Comparison of ENCODE assay signal across 23 mouse cellular contexts in the genomic region with DNA sequence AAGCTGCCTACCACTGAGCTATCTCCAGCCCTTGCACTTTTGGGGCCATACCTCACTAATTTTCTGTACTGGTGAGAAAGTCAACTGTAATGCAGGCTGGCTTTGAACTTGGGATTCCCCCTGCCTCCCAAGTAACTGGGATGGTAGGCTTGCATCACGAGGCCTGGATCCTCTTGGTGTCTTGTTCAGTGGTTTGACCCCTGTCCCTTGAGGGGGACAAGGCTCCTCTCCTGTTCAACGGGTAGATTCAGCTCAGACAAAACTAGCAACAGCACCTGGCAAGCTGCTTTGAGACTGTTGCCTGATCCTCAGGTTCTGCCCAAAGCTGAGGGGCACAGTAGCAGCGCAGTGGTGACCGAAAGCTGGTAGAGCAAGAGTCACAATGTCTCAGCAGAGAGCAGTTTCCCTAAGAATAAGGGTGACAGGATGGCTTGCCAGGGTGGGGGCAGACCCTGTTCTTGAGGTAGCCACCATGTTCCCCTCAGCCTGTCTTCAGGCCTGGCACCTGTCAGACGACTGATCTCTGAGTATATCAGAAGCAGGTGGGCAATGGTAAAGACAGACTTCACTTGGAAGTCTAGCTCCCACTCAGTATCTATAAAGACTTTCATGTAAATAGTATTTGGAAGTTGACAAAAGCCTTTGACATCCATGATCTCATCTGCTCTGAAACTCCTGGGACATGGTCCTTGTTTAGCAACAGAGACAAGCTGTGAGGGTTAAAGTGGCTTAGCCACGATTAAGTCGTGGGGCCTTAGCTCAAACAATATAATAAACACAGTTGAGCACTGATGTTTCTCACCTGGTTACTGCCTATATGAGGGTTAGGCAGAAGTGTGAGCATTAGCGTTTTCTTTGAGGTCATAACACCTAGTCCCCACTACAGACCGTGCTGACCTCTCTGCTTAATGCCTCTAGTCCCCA. TPM values are rescaled to one million over a fixed set of nuclear protein-coding genes. Genes with fewer than 3 reads are reported as not detected.
A peak's percentile ranks its signal among the peaks of the same experiment; 100 is the strongest.
DNase-seq lines count a peak whose midpoint lies in the region; ATAC-seq and TF ChIP-seq lines count a peak whose summit lies in the region.
"Had no signal": no experiment of that assay in that cellular context is flagged by ENCODE, and none has a peak within 500 bp of the region (broad histone marks: within the 10 kb centered on the region; RNA-seq: fewer than 3 reads in every experiment).

No protein-coding gene starts in this region.

- H3K27me3 ChIP-seq in heart, embryonic 16.5 days (ENCODE audit: control insufficient read depth, insufficient read depth, low read length) = no peaks in the 10 kb centered on the region
- no peaks in the 10 kb centered on the region for H3K27me3 ChIP-seq in small intestine, adult 2 months (ENCODE audit: control insufficient read depth, insufficient read depth, low read length)
- H3K27me3 ChIP-seq: midbrain, embryonic 12.5 days; neural tube, embryonic 15.5 days had no signal

- intact Hi-C loops in heart, postnatal 25 days (cut with DNase I) = no loop called here

- peaks cover 7% of the 10 kb centered on the region for H3K36me3 ChIP-seq in heart, embryonic 16.5 days (ENCODE audit: control insufficient read depth, insufficient read depth)
- peaks cover 13% of the 10 kb centered on the region for H3K36me3 ChIP-seq in small intestine, adult 2 months (ENCODE audit: control insufficient read depth, insufficient read depth, low read length)

- H3K4me1 ChIP-seq in heart, embryonic 16.5 days (ENCODE audit: control insufficient read depth, insufficient read depth, low read length) = no peaks in the 10 kb centered on the region
- H3K4me1 ChIP-seq in small intestine, adult 2 months (ENCODE audit: control insufficient read depth, insufficient read depth, insufficient read length, low read length) = peaks cover 2% of the 10 kb centered on the region; the same call in 1 of the 2 replicates
- H3K4me1 ChIP-seq: forebrain, embryonic 13.5 days; midbrain, embryonic 12.5 days; neural tube, embryonic 15.5 days had no signal

- no peak overlapping the region for H3K4me2 ChIP-seq in heart, embryonic 16.5 days (ENCODE audit: low read depth, low read length)
- H3K4me2 ChIP-seq: forebrain, embryonic 13.5 days; limb, embryonic 15.5 days; midbrain, embryonic 12.5 days; neural tube, embryonic 15.5 days had no signal

- H3K9ac ChIP-seq in heart, embryonic 16.5 days (ENCODE audit: low read length) = no peak overlapping the region
- H3K9ac ChIP-seq: forebrain, embryonic 13.5 days; limb, embryonic 15.5 days; midbrain, embryonic 12.5 days; neural tube, embryonic 15.5 days had no signal

- H3K27ac ChIP-seq in heart, embryonic 16.5 days (ENCODE audit: low read length) = peak overlapping the region; percentile 33
- H3K27ac ChIP-seq in small intestine, adult 2 months (ENCODE audit: insufficient read depth, low read depth, low read length) = peak overlapping the region; percentile 88
- H3K27ac ChIP-seq: embryonic facial prominence, embryonic 10.5 days; forebrain, embryonic 13.5 days; hindbrain, postnatal 0 days; limb, embryonic 15.5 days; midbrain, embryonic 12.5 days; neural tube, embryonic 15.5 days; stomach, postnatal 0 days had no signal

- no peak overlapping the region for H3K4me3 ChIP-seq in heart, embryonic 16.5 days (ENCODE audit: low read length)
- H3K4me3 ChIP-seq in small intestine, adult 2 months (ENCODE audit: low read depth, low read length) = no peak overlapping the region
- H3K4me3 ChIP-seq: embryonic facial prominence, embryonic 10.5 days; forebrain, embryonic 13.5 days; limb, embryonic 15.5 days; midbrain, embryonic 12.5 days; neural tube, embryonic 15.5 days had no signal

- no peak for ATAC-seq in heart, embryonic 16.5 days (replicated peaks; ENCODE audit: extremely low read depth, insufficient read depth, low FRiP score)
- ATAC-seq: forebrain, embryonic 13.5 days; hindbrain, postnatal 0 days had no signal

- no peak for DNase-seq in heart, postnatal 25 days (ENCODE audit: low spot score)
- peak; percentile 68 for DNase-seq in A20 (ENCODE audit: low read depth, low spot score)
- peak; percentile 46 for DNase-seq in induced T-regulatory cell, adult 2 months (ENCODE audit: low read depth)
- DNase-seq in T-cell, adult 2 months (ENCODE audit: low spot score) = no peak
- DNase-seq in retina, embryonic 14.5 days (ENCODE audit: low spot score) = no peak
- no peak for DNase-seq in right cerebral cortex, postnatal 36 days (ENCODE audit: low spot score in 2 of 2)
- DNase-seq: adrenal gland, adult 2 months; cerebellum, postnatal 36 days; gastrocnemius, postnatal 14 days; kidney, adult 9 months; kidney, postnatal 4 days; retina, postnatal 1 day had no signal

- 72% methylated on average over 9 of the region's 9 CpGs for WGBS in heart, embryonic 16.5 days
- 65% methylated on average over 9 of the region's 9 CpGs for WGBS in small intestine, adult 2 months

- TF ChIP-seq POLR2A in small intestine, adult 2 months (IDR thresholded peaks at IDR 0.05; ENCODE audit: low read depth, low read length) = no peak

- no peaks in the 10 kb centered on the region for H3K9me3 ChIP-seq in heart, embryonic 16.5 days (replicated peaks; ENCODE audit: control insufficient read depth, low read length)
- H3K9me3 ChIP-seq: embryonic facial prominence, embryonic 10.5 days; forebrain, embryonic 13.5 days; limb, embryonic 15.5 days; midbrain, embryonic 12.5 days; neural tube, embryonic 15.5 days had no signal

- no peak for TF ChIP-seq CTCF in small intestine, adult 2 months (IDR thresholded peaks at IDR 0.05; ENCODE audit: extremely low read depth, insufficient read length, insufficient replicate concordance, low read depth, low read length)

RNA-seq across cellular contexts. Expression of gene Supt4a, which starts 8.5 kb away (rescaled TPM):
- polyA plus RNA-seq in heart, embryonic 16.5 days (2015; fragmentation: Nextera tagmentation; extraction: Ambion mirVana) = 100 and 111 TPM in 2 replicates
- 10 to 100 TPM; 42.9 to 46.7 TPM for total RNA-seq in heart, postnatal 25 days (2021)
- 21.5 and 43.3 TPM in 2 replicates for polyA plus RNA-seq in small intestine, adult 2 months (2012; rRNA removed)

RNA-seq across cellular contexts. Expression of gene Tspoap1, which starts 14.4 kb away (rescaled TPM):
- polyA plus RNA-seq in heart, embryonic 16.5 days (2015; fragmentation: Nextera tagmentation; extraction: Ambion mirVana) = 1.1 and 1.2 TPM in 2 replicates
- total RNA-seq in heart, postnatal 25 days (2021) = under 1 TPM; 0.14 to 0.42 TPM
- 0.89 and 1.3 TPM in 2 replicates for polyA plus RNA-seq in small intestine, adult 2 months (2012; rRNA removed)

RNA-seq across cellular contexts. Expression of gene Mpo, which starts 47.5 kb away (rescaled TPM):
- 1.0 and 2.9 TPM in 2 replicates for polyA plus RNA-seq in heart, embryonic 16.5 days (2015; fragmentation: Nextera tagmentation; extraction: Ambion mirVana)
- total RNA-seq in heart, postnatal 25 days (2021) = not detected
- 0.08 and 0.14 TPM in 2 replicates for polyA plus RNA-seq in small intestine, adult 2 months (2012; rRNA removed)
- total RNA-seq: gastrocnemius, postnatal 14 days; left cerebral cortex, postnatal 25 days; MEL had no signal
- polyA plus RNA-seq: adrenal gland, adult 2 months had no signal

Comparison
In these comparisons a context has a peak if more than half of its experiments do, and no peak if none do; other contexts are left out.
1. DNase-seq: peak in A20 (single experiment) and induced T-regulatory cell, adult 2 months (single experiment); none in heart, postnatal 25 days (single experiment), T-cell, adult 2 months (single experiment), retina, embryonic 14.5 days (single experiment) and right cerebral cortex, postnatal 36 days (0 of 2).